Mouse (Mus musculus): Measurements from ENCODE around the gene Ranbp10.
A peak's percentile ranks its signal among the peaks of the same experiment; 100 is the strongest.

Ranbp10 gene

GRCm38 (mm10) chr8:105788927-105789326, 38.2 kb downstream of the Ranbp10 start:
- no peak for DNase-seq (ENCODE audit: low spot score)

- DNase-seq (ENCODE audit: low spot score) = peak; percentile 38
These were observed 38.9 kb downstream of the Ranbp10 start for GRCm38 (mm10) chr8:105788241-105788640.

- no peak for DNase-seq (ENCODE audit: low spot score)
These were observed 46.9 kb downstream of the Ranbp10 start for GRCm38 (mm10) chr8:105780298-105780697.

DNA sequence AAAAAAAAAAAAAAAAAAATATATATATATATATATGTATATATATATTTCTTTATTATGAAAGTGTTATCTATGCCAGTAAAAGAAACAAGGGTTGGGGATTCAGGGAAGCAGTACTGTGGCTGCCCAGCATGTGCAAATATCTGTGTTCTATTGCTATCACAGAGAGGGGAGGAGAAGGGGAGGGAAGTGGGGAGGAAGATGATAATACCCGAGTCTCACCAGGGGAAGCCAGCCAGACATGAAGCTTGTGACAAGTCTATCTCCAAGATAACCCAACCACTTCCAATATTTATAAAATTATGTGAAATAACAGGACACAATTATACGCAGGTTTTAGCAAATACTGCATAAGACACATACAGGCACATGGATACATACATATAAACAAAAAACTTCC, 49.3 kb downstream of the Ranbp10 start:
- DNase-seq (ENCODE audit: low spot score) = no peak

GRCm38 (mm10) chr8:105774498-105774897, 52.7 kb downstream of the Ranbp10 start:
- DNase-seq (ENCODE audit: low spot score) = no peak

DNA sequence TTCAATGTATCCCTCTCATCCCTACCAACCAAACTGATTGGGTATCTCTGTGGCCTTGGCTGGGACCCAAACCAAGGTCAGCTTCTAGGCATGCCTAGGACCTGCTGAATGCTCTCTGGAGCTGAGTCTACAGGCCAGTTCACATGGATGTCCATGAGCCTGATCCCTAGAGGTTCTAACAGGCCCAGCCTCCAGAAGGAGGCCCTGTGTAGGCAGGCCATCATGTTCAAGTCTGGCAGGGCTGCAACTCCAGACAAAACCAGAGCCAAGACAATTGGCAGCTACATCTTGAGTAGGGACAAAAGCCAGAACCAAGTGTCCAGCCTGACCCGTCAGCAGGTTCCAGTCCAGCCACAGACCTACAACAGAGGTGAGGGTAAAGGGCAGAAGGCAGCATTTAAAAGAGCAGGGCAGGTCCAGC, 53.7 kb downstream of the Ranbp10 start:
- no peak for DNase-seq (ENCODE audit: low spot score)

GRCm38 (mm10) chr8:105771398-105772175, 55.6 kb downstream of the Ranbp10 start:
- no peak for DNase-seq (ENCODE audit: low spot score)

DNA sequence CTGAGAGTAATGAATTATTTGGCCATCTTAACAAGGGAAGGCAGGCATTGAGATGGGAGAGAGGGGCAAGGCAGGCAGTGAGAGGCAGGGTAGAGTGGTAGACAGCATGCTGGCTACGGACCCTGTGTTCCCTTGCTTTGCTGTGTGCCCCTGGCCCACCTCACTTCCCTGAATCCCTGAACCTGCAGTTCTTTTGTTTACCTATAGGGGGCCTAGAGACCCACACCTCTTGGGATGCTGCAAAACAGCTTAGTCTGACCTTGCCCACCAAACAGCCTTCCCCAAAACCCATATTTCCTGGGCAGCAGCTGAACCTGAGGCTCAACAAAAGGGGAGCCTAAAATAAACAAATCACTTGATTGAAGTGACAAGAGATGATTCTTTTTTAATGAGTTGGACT, 56.5 kb downstream of the Ranbp10 start:
- DNase-seq (ENCODE audit: low spot score) = no peak

DNA sequence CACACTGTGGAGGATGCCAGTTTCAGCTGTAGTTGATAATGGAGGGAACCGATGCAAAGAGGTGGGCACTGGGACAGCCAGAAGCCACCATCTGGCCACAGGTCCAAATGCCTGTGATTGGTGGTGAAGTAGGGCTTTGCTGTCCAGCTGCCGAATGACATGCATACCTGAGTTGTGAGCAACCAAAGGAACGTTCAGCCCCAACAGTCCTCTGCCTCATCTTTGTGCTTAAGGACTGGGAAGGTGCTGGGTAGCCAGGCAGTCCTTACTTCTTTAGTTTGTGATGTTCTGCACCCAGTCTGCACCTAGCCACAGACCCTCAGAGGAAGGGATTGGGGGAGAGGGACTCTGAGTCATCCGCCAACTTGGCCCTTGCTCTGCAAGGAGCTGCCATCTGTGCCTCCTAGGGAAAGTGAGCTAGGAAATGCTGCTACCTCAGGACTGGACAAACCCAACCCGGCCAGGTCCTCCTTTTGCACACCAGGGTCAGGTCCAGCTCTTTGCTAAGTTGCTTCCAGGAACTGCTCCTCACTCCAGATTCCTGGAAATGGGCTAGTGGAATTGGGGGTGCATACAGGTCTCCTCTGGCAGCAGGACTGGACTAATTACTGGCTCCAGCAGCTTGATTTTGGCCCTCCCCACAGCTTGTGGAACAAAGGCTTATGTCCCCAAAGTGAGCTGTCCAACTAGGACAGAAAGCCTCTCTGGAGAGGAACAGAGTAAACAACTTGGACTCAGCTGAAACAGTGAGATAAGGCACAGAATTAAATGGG, 58.5 kb downstream of the Ranbp10 start:
- DNase-seq (ENCODE audit: low spot score) = no peak

GRCm38 (mm10) chr8:105758277-105759108, 68.7 kb downstream of the Ranbp10 start, which contains the start of gene Gfod2:
Gfod2 (minus strand) TSS chr8:105758664.
- peak; percentile 98 for DNase-seq (ENCODE audit: low spot score)

DNA sequence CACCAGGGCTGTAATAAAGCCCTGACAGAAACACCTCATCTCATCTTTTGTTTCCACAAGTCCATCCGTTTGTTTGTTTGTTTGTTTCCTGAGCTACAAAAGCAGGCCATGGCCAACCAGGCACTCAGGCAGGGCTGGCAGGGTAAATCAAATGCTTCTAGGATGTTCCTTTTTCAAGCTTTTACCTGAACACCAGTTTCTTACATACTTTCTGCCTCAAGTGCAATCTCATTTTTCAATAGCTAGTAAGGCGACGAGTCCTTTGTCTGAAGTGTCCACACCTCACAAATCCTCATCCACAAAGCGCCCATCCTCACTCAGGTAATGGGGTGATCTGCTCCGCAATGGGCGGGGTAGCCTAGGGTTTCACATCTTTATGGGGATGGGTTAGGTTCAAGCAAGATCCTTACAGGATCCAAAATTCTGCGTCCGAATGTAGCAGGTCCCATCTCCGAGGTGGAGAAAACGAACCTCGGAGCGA, 69.3 kb downstream of the Ranbp10 start:
- DNase-seq (ENCODE audit: low spot score) = no peak

DNA sequence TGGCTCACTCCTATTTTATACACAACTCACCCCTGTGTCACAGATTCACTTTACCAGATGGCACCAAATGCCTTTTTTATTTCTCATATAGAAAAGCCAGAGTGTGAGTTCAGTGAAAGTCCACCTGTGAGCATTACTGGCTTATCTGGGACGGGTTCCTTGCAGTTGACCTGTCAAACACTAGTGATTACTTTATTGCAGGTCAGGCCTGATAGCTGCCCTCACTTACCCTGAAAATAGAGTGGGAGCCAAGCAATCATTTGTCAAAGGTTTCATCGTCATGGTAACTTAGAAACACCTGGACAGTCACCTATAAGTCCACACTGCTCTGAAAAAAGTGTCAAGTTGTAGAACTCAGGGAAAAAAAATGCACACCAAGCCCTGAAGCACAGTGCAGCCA, 72.5 kb downstream of the Ranbp10 start:
- no peak for DNase-seq (ENCODE audit: low spot score)

- no peak for DNase-seq (ENCODE audit: low spot score)
These were observed 73.2 kb downstream of the Ranbp10 start for GRCm38 (mm10) chr8:105753916-105754315.

DNA sequence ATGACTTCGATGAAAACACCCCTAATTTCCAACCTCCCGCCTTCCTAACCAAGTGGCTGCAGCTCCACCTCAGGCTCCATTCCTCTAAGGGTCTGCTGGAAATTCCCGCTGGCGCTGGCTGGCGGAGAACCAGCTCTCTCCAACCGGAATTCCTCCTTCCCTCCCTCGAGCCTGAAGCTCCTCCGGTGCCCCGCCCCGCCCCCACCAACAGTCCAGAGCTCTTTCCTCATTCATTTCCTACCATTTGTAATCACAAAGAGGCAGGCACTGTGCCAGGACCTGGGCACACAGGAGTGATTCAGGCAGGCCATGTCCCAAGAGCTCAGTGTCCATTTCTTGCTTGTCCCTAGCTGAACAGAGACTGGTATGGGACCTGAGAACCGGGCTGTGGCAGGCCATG, 76.5 kb downstream of the Ranbp10 start:
- peak; percentile 81 for DNase-seq (ENCODE audit: low spot score)

DNA sequence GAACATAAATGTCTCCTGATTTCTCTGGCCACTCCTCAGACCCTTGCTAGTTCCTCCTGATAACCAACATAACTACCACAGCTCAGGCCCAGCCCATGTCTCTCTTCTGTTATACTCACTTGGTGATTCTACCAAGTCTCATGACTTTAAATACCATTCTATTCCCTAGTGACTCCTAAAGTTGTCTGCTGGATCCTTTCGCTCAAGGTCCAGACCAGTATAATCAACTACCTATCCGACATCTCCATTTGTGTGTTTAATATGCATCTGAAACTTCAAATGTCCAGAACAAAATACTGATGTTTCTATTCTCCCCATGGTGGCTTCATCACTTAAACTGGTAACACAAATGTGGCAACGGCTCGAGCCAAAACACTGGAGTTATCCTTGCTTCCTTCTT, 83.8 kb downstream of the Ranbp10 start:
- DNase-seq (ENCODE audit: low spot score) = no peak

DNA sequence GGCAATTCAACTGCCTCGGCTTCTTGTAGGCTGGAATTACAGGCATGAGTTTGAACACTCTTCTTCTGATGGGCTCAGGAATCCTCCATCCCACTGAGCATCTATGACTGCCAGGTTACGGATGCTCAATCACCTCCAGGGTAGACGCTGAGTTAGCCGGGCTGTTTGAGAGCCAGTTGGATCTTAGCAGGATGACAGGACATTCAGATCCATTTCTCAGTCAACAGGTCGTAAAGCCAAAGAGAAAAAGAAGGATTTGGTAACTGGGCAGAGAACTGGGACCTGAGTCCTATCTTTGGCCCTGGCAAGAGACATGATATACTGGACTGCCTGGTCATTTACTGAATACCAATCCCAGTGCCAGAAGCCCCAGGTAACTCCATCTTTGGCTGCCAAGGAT, 87.9 kb downstream of the Ranbp10 start:
- DNase-seq (ENCODE audit: low spot score) = no peak

- no peak for DNase-seq (ENCODE audit: low spot score)
These were observed 95.0 kb downstream of the Ranbp10 start for GRCm38 (mm10) chr8:105732186-105732585.

- no peak for DNase-seq (ENCODE audit: low spot score)
These were observed 99.6 kb downstream of the Ranbp10 start for GRCm38 (mm10) chr8:105727397-105728124.

DNA sequence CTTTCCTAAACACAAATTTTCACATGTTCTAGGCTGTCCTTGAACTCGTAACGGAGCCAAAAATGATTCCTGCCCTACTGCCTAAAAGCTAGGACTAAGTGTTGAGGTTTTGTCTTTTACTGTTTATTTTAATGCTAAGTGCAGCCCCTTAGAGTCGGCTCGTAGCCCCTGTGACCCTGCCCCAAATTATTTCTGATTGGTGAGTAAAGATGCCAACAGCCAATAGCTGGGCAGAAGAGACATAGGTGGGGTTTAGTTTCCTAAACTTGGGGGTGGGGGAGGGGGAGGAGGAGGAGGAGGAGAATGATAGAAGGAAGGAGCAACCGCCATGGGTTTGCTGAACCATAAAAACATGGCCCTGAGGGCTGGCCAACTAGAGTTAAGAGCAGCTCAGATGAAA, 101.4 kb downstream of the Ranbp10 start:
- DNase-seq (ENCODE audit: low spot score) = no peak

GRCm38 (mm10) chr8:105722861-105723260, 104.3 kb downstream of the Ranbp10 start:
- no peak for DNase-seq (ENCODE audit: low spot score)

GRCm38 (mm10) chr8:105719637-105720036, 107.5 kb downstream of the Ranbp10 start:
- DNase-seq (ENCODE audit: low spot score) = no peak
